Mouse (Mus musculus) E14TG2a.4 (cell line): ENCODE data around the gene Mtap.

Source experiments
- H3K27me3 ChIP-seq: 2 replicates; pipeline ENCODE4 v1.6.1; 2014; ENCODE audit warnings: low read length, control low read depth; ENCODE audit not compliant: insufficient read depth
- H3K36me3 ChIP-seq: 2 replicates; pipeline ENCODE4 v1.6.1; 2014; ENCODE audit warnings: low read length, control low read depth; ENCODE audit not compliant: insufficient read depth
- H3K4me1 ChIP-seq: replicated peaks from 2 replicates; pipeline ENCODE4 v1.6.1; 2014; ENCODE audit warnings: low read depth, low read length, control low read depth
- H3K4me3 ChIP-seq: replicated peaks from 2 replicates; pipeline ENCODE4 v1.5.1; 2014; ENCODE audit warnings: mild to moderate bottlenecking, low read length
- H3K9me3 ChIP-seq: 2 replicates; pipeline ENCODE4 v1.6.1; 2014; ENCODE audit warnings: low read length, control low read depth
- CTCF ChIP-seq: conservative IDR thresholded peaks from 2 replicates; pipeline ENCODE4 v1.5.1; 2014; ENCODE audit warnings: low read length
- NANOG ChIP-seq: IDR thresholded peaks from 2 replicates; pipeline ENCODE4 v1.6.1; 2014; ENCODE audit warnings: borderline replicate concordance, low read length, mixed read lengths
- POU5F1 ChIP-seq: IDR thresholded peaks from 2 replicates; pipeline ENCODE4 v1.6.1; 2014; ENCODE audit warnings: low read length, borderline replicate concordance

The Mtap gene

GRCm38 (mm10) chr4:89106505-89106904 is 30.4 kb upstream of the Mtap start:
- peaks cover 2% of the 10 kb centered on the region; the same call in 1 of the 2 replicates for H3K4me1 ChIP-seq
- no peak overlapping the region for H3K4me3 ChIP-seq
- TF ChIP-seq CTCF (no peak), POU5F1 (no peak)
- H3K9me3 ChIP-seq = no peaks in the 10 kb centered on the region
- H3K27me3 ChIP-seq = no peaks in the 10 kb centered on the region
- no peaks in the 10 kb centered on the region for H3K36me3 ChIP-seq

DNA sequence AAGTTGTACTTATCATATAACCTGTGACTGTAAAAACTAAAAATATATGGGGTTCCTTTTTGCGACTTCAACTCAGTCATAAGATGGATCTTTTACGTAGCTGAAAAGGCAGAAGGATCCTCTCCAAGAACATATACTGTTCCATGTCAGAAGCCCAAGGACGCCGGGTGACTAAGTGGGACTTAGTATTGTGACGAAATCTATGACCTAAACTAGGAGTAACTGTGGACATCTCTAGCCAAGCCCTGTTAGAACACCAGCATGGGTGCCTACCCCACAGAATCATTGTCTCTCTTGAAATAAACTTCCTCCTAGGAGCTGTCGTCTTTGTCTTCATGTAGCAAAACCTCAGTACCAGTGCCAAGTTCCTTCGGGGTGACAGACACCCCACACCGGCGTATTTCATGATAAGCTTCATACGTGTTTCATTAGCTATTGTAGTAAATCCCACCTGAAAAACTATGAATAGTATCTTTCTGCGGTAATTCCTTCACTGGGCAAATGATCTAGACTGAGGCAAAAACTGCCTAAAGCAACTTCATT is 24.7 kb upstream of the Mtap start:
- H3K9me3 ChIP-seq = no peaks in the 10 kb centered on the region
- H3K4me3 ChIP-seq = no peak overlapping the region
- TF ChIP-seq NANOG (no peak), POU5F1 (no peak), CTCF (no peak)
- no peaks in the 10 kb centered on the region for H3K36me3 ChIP-seq
- H3K27me3 ChIP-seq = no peaks in the 10 kb centered on the region
- no peaks in the 10 kb centered on the region for H3K4me1 ChIP-seq

DNA sequence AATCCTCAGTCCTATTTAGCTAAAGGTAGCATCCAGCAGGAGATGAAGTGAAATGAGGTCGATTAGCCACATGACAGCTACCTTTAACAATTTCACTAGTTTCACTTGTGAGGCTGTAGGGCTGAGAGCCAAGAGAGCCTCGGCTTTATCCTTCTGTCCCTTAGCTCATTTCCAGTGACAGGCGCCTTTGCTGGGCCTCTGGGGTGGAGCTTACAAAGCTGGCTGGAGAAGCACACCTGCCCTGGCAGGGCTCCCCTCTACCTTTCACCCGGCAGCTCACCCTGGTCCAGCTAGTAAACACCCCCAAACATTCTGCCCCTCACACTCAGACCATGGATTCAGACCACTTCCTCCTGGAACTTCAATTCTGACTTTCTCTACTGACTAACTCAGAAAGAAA is 24.1 kb upstream of the Mtap start:
- H3K9me3 ChIP-seq = no peaks in the 10 kb centered on the region
- TF ChIP-seq POU5F1 = no peak
- TF ChIP-seq NANOG = no peak
- no peak for TF ChIP-seq CTCF
- H3K4me3 ChIP-seq = no peak overlapping the region
- H3K4me1 ChIP-seq = no peaks in the 10 kb centered on the region
- H3K27me3 ChIP-seq = no peaks in the 10 kb centered on the region
- no peaks in the 10 kb centered on the region for H3K36me3 ChIP-seq

GRCm38 (mm10) chr4:89116006-89116405 is 20.9 kb upstream of the Mtap start:
- TF ChIP-seq POU5F1 (no peak), CTCF (no peak), NANOG (no peak)
- H3K27me3 ChIP-seq = no peaks in the 10 kb centered on the region
- no peaks in the 10 kb centered on the region for H3K36me3 ChIP-seq
- no peak overlapping the region for H3K4me3 ChIP-seq
- no peaks in the 10 kb centered on the region; the same call in 1 of the 2 replicates for H3K4me1 ChIP-seq
- H3K9me3 ChIP-seq = no peaks in the 10 kb centered on the region

GRCm38 (mm10) chr4:89119900-89120299 is 17.0 kb upstream of the Mtap start:
- no peaks in the 10 kb centered on the region for H3K9me3 ChIP-seq
- no peak for TF ChIP-seq NANOG
- TF ChIP-seq POU5F1 = no peak
- no peaks in the 10 kb centered on the region; the same call in 1 of the 2 replicates for H3K4me1 ChIP-seq
- H3K27me3 ChIP-seq = no peaks in the 10 kb centered on the region
- no peak overlapping the region for H3K4me3 ChIP-seq
- no peaks in the 10 kb centered on the region for H3K36me3 ChIP-seq

- no peaks in the 10 kb centered on the region for H3K36me3 ChIP-seq
- TF ChIP-seq POU5F1 = no peak
- TF ChIP-seq CTCF = no peak
- TF ChIP-seq NANOG = no peak
- H3K4me3 ChIP-seq = no peak overlapping the region
- H3K27me3 ChIP-seq = no peaks in the 10 kb centered on the region
- no peaks in the 10 kb centered on the region; the same call in 1 of the 2 replicates for H3K4me1 ChIP-seq
- no peaks in the 10 kb centered on the region for H3K9me3 ChIP-seq
Measured at GRCm38 (mm10) chr4:89120353-89120752, 16.6 kb upstream of the Mtap start.

GRCm38 (mm10) chr4:89123446-89124243 is 13.3 kb upstream of the Mtap start:
- Histone ChIP-seq H3K4me1 (peaks cover 5% of the 10 kb centered on the region), H3K27me3 (peaks cover 6% of the 10 kb centered on the region; the same call in 1 of the 2 replicates), H3K36me3 (no peaks in the 10 kb centered on the region), H3K4me3 (no peak overlapping the region), H3K9me3 (no peaks in the 10 kb centered on the region)
- TF ChIP-seq POU5F1 (no peak), CTCF (no peak)

DNA sequence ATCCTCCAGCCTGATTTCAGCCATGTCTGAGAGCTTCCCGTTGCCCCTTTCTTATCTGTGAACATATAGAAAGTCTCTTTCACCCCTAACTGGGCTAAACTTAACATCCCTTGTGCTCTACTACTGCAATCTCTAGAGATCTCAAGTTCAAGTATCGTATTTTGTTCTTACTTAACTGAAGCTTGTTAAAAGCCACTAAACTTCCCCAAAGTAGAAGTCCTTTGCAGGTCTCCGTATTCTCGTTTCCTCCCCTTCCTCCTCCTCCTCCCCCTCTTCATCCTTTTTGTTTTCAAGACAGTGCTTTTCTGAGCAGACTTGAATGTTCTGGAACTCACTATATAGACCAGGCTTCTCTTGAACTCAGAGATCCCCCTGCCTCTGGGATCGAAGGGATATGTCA is 9.2 kb upstream of the Mtap start:
- Histone ChIP-seq H3K4me1 (peaks cover 8% of the 10 kb centered on the region), H3K9me3 (no peaks in the 10 kb centered on the region), H3K4me3 (no peak overlapping the region), H3K27me3 (peaks cover 6% of the 10 kb centered on the region; the same call in 1 of the 2 replicates), H3K36me3 (no peaks in the 10 kb centered on the region)
- TF ChIP-seq NANOG (no peak), POU5F1 (no peak), CTCF (no peak)
